Mouse (Mus musculus) spleen, postnatal 36 days (tissue): ENCODE measurements around the gene Mccc1.

Experiments used
- DNase-seq, 2 experiments: peaks; one replicate each; pipeline ENCODE4 v3.0.0; 2022; ENCODE audit warnings: low spot score in 2 of 2, mixed read lengths in 1 of 2

Mccc1 gene

DNA sequence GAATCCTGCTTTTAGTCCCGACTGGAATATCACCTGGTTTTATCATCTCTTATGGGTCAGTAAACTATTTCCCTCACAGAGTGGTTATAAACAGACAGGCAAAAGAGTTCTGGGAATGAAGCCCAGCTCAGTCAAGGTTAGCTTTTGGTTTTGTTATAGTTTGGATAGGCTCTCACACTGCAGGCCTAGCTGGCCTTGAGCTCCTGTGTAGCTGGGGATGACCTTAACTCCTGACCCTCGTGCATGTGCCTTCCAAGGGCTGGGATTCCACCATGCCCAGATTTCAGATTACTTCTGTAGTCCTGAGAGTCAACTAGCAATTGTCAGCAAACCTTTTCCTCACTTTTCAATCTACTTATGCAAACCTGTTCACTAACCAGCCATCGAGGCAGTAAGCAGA lies 82.2 kb downstream of the Mccc1 start:
- no peak for DNase-seq
